Mouse (Mus musculus) cortical plate, adult 2 months (tissue): ENCODE measurements around the gene Ppp1r27. TPM values are rescaled to one million over a fixed set of nuclear protein-coding genes. Genes with fewer than 3 reads are reported as not detected.

Experiments
- H3K27ac ChIP-seq: fragments of 200-500 bp; 2 replicates; pipeline ENCODE4 v1.5.1; 2012; ENCODE audit warnings: low read length, control low read depth, inconsistent platforms; ENCODE audit not compliant: insufficient read depth
- H3K4me1 ChIP-seq: fragments of 200-500 bp; 2 replicates; pipeline ENCODE4 v1.6.1; 2011; ENCODE audit warnings: low read length; ENCODE audit not compliant: control insufficient read depth, insufficient read depth
- H3K4me3 ChIP-seq: fragments of 200-500 bp; 2 replicates; pipeline ENCODE4 v1.5.1; 2011; ENCODE audit warnings: mild to moderate bottlenecking, low read length, control low read depth; ENCODE audit not compliant: insufficient read depth
- CTCF ChIP-seq: fragments of 200-500 bp; IDR thresholded peaks from 2 replicates; pipeline ENCODE4 v1.5.1; 2011; ENCODE audit warnings: mild to moderate bottlenecking, control low read depth, low read length; ENCODE audit not compliant: insufficient read depth; ENCODE audit errors: extremely low read depth
- POLR2A ChIP-seq: fragments of 200-500 bp; IDR thresholded peaks from 2 replicates; pipeline ENCODE4 v1.6.1; 2011; ENCODE audit warnings: mild to moderate bottlenecking, low read length, control low read depth; ENCODE audit not compliant: insufficient read depth; ENCODE audit errors: extremely low read depth
- polyA plus RNA-seq: library from polyadenylated mRNA; depleted of rRNA; stranded (reverse); fragments of >200 nt; gene quantifications from 2 replicates; pipeline ENCODE4 v1.2.3, GENCODE M21; 2012

Gene Ppp1r27
- polyA plus RNA-seq, 1 experiment, result not detected

DNA sequence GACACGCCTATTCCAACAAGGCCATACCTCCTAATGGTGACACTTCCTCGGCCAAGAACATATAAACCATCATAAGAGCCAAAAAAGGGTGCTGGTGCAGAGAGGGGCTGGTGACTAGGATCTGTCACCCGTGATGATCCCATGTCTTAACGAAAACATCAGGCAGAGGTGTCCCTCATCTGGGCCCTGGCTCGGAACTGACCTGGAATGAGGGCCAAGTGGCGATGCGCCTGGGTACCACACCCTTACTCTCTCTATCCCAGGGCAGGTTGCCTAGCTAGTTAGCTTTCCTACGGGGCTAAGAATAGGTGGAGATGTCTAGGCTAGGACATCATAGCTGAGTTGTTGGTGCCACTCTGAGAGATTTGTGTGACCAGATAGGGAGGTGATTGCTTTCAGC lies 16.8 kb downstream of the Ppp1r27 start:
- Histone ChIP-seq H3K4me3 (no peak overlapping the region), H3K27ac (no peak overlapping the region), H3K4me1 (no peaks in the 10 kb centered on the region)
- TF ChIP-seq POLR2A (no peak), CTCF (no peak)

DNA sequence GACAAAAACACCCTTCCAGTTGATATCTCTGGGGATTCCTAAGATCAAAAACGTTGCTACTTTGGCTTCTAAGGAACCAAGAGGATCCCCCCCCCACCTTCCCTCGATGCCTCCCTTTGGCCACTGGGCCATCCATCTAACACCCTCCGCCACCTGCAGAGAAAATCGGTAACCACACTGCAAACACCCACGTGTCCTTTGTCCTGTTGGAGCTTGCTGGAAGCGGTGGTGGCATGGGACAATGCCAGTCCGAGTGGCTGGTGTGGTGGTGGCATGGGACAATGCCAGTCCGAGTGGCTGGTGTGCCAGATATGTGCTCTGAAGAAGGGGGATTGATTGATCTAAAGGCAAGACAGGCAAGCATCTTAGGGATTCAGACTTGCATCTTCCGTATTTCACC lies 19.3 kb downstream of the Ppp1r27 start:
- no peak overlapping the region for H3K27ac ChIP-seq
- no peaks in the 10 kb centered on the region for H3K4me1 ChIP-seq
- no peak overlapping the region for H3K4me3 ChIP-seq
- TF ChIP-seq CTCF (no peak), POLR2A (no peak)

DNA sequence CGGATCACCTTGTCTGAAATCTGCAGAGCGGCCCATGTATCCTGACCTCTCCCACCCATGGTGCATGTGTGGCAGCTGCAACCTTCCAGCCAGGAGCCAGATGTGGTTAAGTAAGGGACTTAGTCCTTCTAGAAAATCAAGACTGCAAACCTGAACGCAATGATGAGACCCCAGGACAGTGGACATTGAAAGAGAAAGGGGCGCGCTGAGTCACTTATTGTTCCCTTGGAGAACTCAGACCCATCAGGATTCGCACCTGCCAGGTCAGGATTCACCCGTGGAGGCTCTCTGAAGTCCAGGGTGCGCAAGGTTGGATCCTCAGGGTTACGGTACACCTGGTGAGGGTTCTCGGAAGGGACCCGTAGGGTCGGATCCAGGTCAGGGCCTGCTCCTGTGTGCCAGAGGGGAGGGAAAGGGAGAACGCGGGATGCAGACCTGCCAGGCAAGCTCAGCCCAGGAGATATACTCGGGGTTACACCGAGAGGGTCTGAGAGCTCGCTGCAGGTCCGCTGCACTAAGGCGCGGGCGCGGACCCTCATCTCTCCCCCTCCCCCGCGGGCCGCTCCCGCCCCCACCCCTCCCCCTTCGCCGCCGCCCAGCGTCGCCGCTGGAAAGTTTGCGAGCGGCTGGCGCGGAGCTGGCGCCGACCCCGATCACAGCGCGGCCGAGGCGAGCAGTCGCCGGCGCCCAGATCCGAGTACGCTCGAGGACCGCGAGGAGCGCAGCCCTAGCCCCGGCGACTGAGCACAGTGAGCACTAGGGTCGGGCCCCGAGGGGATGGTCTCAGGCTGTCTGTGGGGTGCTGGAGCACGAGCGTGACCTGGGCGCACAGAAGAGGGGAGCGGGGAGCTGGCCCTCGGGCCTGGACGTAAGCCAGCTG lies 20.6 kb downstream of the Ppp1r27 start, which contains the start of gene Gcgr:
Gene Gcgr (plus strand): TSS at position 615 of the 880 bp plus-strand sequence.
- Histone ChIP-seq H3K4me1 (no peaks in the 10 kb centered on the region), H3K4me3 (no peak within 1 kb of the TSS), H3K27ac (no peak within 1 kb of the TSS)
- TF ChIP-seq CTCF (no peak), POLR2A (no peak)

DNA sequence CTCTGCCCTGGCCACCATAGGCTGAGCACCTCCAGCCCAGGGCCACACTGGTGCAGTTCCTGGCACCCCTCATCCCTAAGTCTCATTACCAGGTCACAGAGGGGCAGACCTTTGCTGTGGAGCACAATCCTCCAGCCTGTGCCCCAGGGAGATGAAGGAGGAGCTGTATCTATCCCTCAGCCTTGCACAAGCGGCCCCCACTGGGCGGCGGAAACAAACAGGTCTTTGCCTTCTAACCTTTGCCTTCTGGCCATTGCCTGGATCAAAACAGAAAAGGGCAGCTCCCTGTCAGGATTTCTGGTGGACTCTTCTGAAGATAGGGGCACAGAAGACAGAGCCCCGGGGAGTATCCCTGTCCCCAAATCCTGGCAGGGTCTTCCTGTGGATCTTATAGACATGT lies 22.0 kb downstream of the Ppp1r27 start:
- TF ChIP-seq POLR2A (no peak), CTCF (no peak)
- no peak overlapping the region for H3K27ac ChIP-seq
- no peak overlapping the region for H3K4me3 ChIP-seq
- no peaks in the 10 kb centered on the region for H3K4me1 ChIP-seq

DNA sequence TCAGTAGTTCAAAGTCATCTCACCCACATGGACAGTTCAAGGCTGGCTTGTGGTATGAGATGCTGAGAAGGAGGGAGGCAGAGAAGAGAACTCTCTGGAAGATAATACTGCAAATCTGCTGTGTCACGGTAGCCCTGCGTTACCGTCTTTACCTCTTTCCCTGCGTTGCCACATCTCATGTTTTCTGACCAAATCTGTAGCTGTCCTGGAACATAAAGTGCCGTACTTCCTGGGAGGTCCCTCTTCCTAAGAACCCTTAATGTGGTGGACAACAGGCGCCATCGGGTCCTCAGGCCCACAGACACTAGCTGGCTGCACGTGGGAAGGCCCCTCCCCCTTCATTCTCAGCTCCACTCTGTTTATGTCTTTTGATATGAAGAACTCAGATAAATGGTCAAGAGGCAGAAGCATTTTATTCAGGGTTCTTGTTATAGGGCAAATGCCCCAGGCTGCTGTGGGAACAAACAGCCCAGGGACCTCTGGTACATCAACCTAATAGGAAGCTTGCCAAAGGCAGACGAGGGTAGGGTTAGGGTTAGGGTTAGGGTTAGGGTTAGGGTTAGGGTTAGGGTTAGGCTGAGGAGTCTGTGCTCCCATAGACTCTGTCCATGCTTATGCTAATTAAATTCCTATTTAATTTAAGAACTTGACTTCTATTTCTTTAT lies 23.1 kb downstream of the Ppp1r27 start:
- no peak overlapping the region for H3K4me3 ChIP-seq
- no peak for TF ChIP-seq CTCF
- no peak for TF ChIP-seq POLR2A
- H3K4me1 ChIP-seq, result no peaks in the 10 kb centered on the region
- H3K27ac ChIP-seq, result no peak overlapping the region

DNA sequence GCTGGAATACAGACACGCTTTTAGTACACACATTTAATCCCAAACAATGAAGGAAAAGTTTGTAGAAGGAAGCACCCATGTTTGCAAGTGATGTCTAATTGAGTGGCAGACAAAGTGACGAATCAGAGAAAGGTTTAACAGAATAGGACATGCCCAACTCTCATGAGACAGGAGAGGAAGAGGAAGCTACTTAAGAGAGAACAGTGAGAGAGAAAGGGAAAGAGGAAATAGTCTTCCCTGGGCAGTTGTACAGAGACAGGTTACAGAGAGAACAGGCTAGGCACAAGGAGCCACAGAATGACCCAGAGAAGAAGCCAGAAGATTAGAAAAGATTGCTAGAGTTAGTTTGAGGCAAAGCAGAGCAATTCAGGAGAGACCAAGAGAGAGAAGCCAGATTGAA lies 25.0 kb downstream of the Ppp1r27 start:
- H3K4me3 ChIP-seq, result no peak overlapping the region
- no peak for TF ChIP-seq CTCF
- no peak for TF ChIP-seq POLR2A
- no peak overlapping the region for H3K27ac ChIP-seq

DNA sequence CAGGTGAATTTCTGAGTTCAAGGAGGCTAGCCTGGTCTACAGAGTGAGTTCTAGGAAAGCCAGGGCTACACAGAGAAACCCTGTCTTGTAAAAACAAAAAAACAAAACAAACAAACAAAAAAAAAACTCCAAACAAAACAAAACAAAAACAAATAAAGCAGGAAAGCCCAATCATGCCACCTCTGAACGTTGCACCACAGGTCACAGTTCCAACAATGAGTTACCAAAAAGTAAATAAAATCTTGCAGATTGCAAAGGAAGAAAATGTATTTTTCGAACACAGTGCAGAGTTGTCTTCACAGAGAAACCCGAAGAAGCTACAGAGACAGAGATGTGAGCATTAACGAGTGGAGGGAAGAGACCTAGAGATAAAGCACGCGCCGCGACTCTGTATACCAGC lies 28.4 kb downstream of the Ppp1r27 start:
- H3K27ac ChIP-seq, result no peak overlapping the region
- TF ChIP-seq POLR2A (no peak), CTCF (no peak)
- H3K4me3 ChIP-seq, result no peak overlapping the region
- peaks cover 4% of the 10 kb centered on the region; the same call in 1 of the 2 replicates for H3K4me1 ChIP-seq

More for the DNA sequence above, 25.0 kb downstream of the Ppp1r27 start:
- H3K4me1 ChIP-seq, result no peaks in the 10 kb centered on the region

DNA sequence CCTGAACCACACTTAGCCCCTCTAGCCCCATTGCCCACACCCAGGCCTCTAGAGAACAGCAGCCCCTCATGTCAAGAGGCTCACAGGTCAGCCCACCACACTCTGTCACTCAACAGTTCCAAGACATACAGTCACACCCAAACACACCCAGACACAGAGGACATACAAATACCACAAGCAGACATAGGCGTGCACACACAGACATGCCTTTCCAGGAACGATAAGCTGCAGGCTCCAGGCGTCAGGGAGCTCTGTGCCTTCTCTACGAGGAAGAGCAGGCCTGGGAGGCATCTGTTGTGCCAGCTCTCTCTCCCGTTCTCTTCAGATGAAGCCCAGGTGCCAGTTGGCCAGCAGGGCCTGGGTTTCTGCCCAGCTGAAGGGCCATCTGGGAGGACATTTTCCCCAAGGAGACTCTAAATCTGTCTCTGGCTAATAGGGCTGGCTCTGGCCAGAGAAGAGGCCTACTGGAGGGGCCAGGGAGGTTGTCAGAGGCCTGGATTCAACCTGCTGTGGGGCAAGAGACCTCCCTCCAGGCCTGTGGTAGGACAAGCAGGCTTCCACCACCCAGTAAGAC lies 29.9 kb downstream of the Ppp1r27 start:
- no peak overlapping the region for H3K4me3 ChIP-seq
- TF ChIP-seq POLR2A, result no peak
- no peak for TF ChIP-seq CTCF
- H3K4me1 ChIP-seq, result peaks cover 4% of the 10 kb centered on the region; the same call in 1 of the 2 replicates
- H3K27ac ChIP-seq, result no peak overlapping the region

DNA sequence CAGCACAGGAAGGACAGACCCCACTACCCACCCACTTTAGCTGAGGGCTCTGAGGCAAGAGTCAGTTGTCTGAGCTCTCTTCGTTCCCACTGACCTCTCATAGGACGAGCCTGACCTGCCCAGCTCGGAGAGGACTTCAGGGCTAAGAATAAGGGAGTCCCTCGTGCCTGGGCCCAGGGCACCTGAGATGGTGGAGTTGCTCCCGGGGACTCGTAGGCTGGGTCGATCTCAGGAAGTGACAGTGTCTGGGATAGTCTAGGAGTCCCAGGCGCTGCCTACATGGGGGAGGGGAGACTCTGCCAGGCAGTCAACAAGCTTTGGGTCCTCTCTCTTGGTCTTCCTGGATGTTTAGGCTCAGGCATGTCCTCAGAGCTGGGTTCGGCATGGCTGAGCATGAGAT lies 30.4 kb downstream of the Ppp1r27 start:
- Histone ChIP-seq H3K27ac (no peak overlapping the region), H3K4me1 (peaks cover 4% of the 10 kb centered on the region; the same call in 1 of the 2 replicates), H3K4me3 (no peak overlapping the region)
- TF ChIP-seq CTCF (no peak), POLR2A (no peak)

DNA sequence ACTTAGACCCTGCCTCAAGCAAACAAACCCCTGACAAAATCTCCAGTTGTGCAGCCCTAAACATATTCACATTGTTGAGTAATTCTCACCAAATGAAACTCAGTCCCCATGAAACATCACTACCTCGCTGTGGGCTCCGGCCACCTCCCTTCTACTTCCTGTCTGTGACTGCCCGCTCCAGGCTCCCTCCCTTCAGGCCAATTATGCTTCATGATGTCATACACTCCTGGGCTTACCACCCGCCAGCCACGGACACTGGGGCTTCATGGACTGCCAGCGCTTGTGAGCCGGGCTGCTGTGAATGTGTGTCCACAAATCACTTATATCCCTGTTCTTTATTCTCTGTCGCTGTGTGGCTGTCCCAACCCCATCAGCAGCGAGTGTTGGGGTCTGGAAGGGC lies 31.2 kb downstream of the Ppp1r27 start:
- TF ChIP-seq POLR2A (no peak), CTCF (no peak)
- Histone ChIP-seq H3K4me3 (no peak overlapping the region), H3K27ac (no peak overlapping the region), H3K4me1 (peaks cover 4% of the 10 kb centered on the region; the same call in 1 of the 2 replicates)
